Mouse (Mus musculus): ENCODE measurements at regions not wholly inside any gene's neighbourhood (a gene's known extent, or its start where the extent isn't known, plus 50 kb on each side); places are given as distances from the start of the nearest gene placed in this dataset.

GRCm38 (mm10) chr4:12677814-12678213 lies 506.0 kb upstream of the Fam92a start:
- TF ChIP-seq CTCF (IDR thresholded peaks at IDR 0.05; ENCODE audit: borderline replicate concordance, control insufficient read depth, extremely low read depth, insufficient read depth, low read length, poor library complexity) (no peak), POLR2A (IDR thresholded peaks at IDR 0.05; ENCODE audit: control insufficient read depth, extremely low read depth, insufficient read depth, low read length, poor library complexity) (no peak)
